Mouse (Mus musculus) testis, adult 2 months (tissue): ENCODE results near the gene Ablim1. TPM values are rescaled to one million over a fixed set of nuclear protein-coding genes. Genes with fewer than 3 reads are reported as not detected.

Experiments
- H3K27ac ChIP-seq: fragments of 200-500 bp; 2 replicates; pipeline ENCODE4 v1.5.1; 2012; ENCODE audit warnings: low read depth, low read length; ENCODE audit not compliant: control insufficient read depth, insufficient read depth
- H3K27me3 ChIP-seq: fragments of 200-500 bp; 2 replicates; pipeline ENCODE4 v1.6.1; 2012; ENCODE audit warnings: mild to moderate bottlenecking, low read length, moderate library complexity; ENCODE audit not compliant: control insufficient read depth, insufficient read depth
- H3K36me3 ChIP-seq: fragments of 200-500 bp; 2 replicates; pipeline ENCODE4 v1.6.1; 2012; ENCODE audit warnings: mild to moderate bottlenecking, low read length; ENCODE audit not compliant: control insufficient read depth, insufficient read depth
- H3K4me1 ChIP-seq: fragments of 200-500 bp; 2 replicates; pipeline ENCODE4 v1.6.1; 2012; ENCODE audit warnings: low read length; ENCODE audit not compliant: control insufficient read depth, insufficient read depth
- H3K4me3 ChIP-seq: fragments of 200-500 bp; 2 replicates; pipeline ENCODE4 v1.5.1; 2012; ENCODE audit warnings: low read depth, mild to moderate bottlenecking, low read length, moderate library complexity, mixed read lengths; ENCODE audit not compliant: control insufficient read depth
- CTCF ChIP-seq: fragments of 200-500 bp; IDR thresholded peaks from 2 replicates; pipeline ENCODE4 v1.5.1; 2012; ENCODE audit warnings: low read depth, mild to moderate bottlenecking, inconsistent platforms, low read length, moderate library complexity; ENCODE audit not compliant: control insufficient read depth, insufficient read depth, insufficient replicate concordance
- POLR2A ChIP-seq: fragments of 200-500 bp; IDR thresholded peaks from 2 replicates; pipeline ENCODE4 v1.6.1; 2012; ENCODE audit warnings: low read depth, mild to moderate bottlenecking, inconsistent platforms, low read length, moderate library complexity; ENCODE audit not compliant: control insufficient read depth
- polyA plus RNA-seq: library from polyadenylated mRNA; depleted of rRNA; stranded (reverse); fragments of >200 nt; gene quantifications from 2 replicates; pipeline ENCODE4 v1.2.3, GENCODE M21; 2012

The Ablim1 gene
- polyA plus RNA-seq, 1 experiment = 3.0 TPM

- Histone ChIP-seq H3K27me3 (no peaks in the 10 kb centered on the region), H3K4me1 (peaks cover 16% of the 10 kb centered on the region), H3K27ac (0 out of 2 replicates have a peak overlapping the region, but pooled peaks have one; percentile 43), H3K36me3 (no peaks in the 10 kb centered on the region), H3K4me3 (no peak overlapping the region)
- TF ChIP-seq CTCF (no peak), POLR2A (no peak)
These were observed 40.9 kb upstream of the Ablim1 start for GRCm38 (mm10) chr19:57355451-57356251.

GRCm38 (mm10) chr19:57354715-57355114, 40.0 kb upstream of the Ablim1 start:
- no peak overlapping the region for H3K27ac ChIP-seq
- TF ChIP-seq POLR2A = no peak
- no peak for TF ChIP-seq CTCF

GRCm38 (mm10) chr19:57354050-57354449, 39.3 kb upstream of the Ablim1 start:
- no peaks in the 10 kb centered on the region for H3K36me3 ChIP-seq
- H3K4me1 ChIP-seq = peaks cover 12% of the 10 kb centered on the region
- no peak overlapping the region for H3K4me3 ChIP-seq
- H3K27ac ChIP-seq = no peak overlapping the region
- TF ChIP-seq CTCF (no peak), POLR2A (no peak)
- no peaks in the 10 kb centered on the region for H3K27me3 ChIP-seq

More at GRCm38 (mm10) chr19:57354715-57355114, 40.0 kb upstream of the Ablim1 start:
- no peaks in the 10 kb centered on the region for H3K36me3 ChIP-seq
- H3K4me1 ChIP-seq = peaks cover 14% of the 10 kb centered on the region
- no peak overlapping the region for H3K4me3 ChIP-seq
- H3K27me3 ChIP-seq = no peaks in the 10 kb centered on the region

- H3K27me3 ChIP-seq = no peaks in the 10 kb centered on the region
- TF ChIP-seq CTCF (no peak), POLR2A (no peak)
- no peak overlapping the region for H3K4me3 ChIP-seq
- no peaks in the 10 kb centered on the region for H3K36me3 ChIP-seq
- H3K27ac ChIP-seq = no peak overlapping the region
- H3K4me1 ChIP-seq = peaks cover 5% of the 10 kb centered on the region
These were observed 38.5 kb upstream of the Ablim1 start for GRCm38 (mm10) chr19:57353228-57353627.

- Histone ChIP-seq H3K27me3 (no peaks in the 10 kb centered on the region), H3K4me3 (no peak overlapping the region)
- TF ChIP-seq CTCF (no peak), POLR2A (no peak)
These were observed 37.7 kb upstream of the Ablim1 start for GRCm38 (mm10) chr19:57352337-57352935.

GRCm38 (mm10) chr19:57349096-57349495, 34.4 kb upstream of the Ablim1 start:
- Histone ChIP-seq H3K27me3 (no peaks in the 10 kb centered on the region), H3K4me3 (no peak overlapping the region), H3K27ac (no peak overlapping the region), H3K4me1 (peaks cover 3% of the 10 kb centered on the region; the same call in 1 of the 2 replicates), H3K36me3 (no peaks in the 10 kb centered on the region)
- TF ChIP-seq CTCF = no peak
- no peak for TF ChIP-seq POLR2A

More at GRCm38 (mm10) chr19:57352337-57352935, 37.7 kb upstream of the Ablim1 start:
- Histone ChIP-seq H3K4me1 (peaks cover 3% of the 10 kb centered on the region; the same call in 1 of the 2 replicates), H3K36me3 (no peaks in the 10 kb centered on the region), H3K27ac (no peak overlapping the region)

GRCm38 (mm10) chr19:57344678-57345077, 30.0 kb upstream of the Ablim1 start:
- no peak for TF ChIP-seq POLR2A
- TF ChIP-seq CTCF = no peak
- H3K27ac ChIP-seq = no peak overlapping the region
- no peak overlapping the region for H3K4me3 ChIP-seq
- no peaks in the 10 kb centered on the region; the same call in 1 of the 2 replicates for H3K4me1 ChIP-seq
- H3K27me3 ChIP-seq = no peaks in the 10 kb centered on the region
- H3K36me3 ChIP-seq = no peaks in the 10 kb centered on the region
